Mouse (Mus musculus) cerebellum, adult 2 months (tissue): Measurements from ENCODE around the gene Lin54.

ENCODE experiments used
- CTCF ChIP-seq: fragments of 200-500 bp; IDR thresholded peaks from 2 replicates; pipeline ENCODE4 v1.5.1; 2011; ENCODE audit warnings: low read depth, mild to moderate bottlenecking, control low read depth, low read length, moderate library complexity, borderline replicate concordance; ENCODE audit not compliant: insufficient read depth
- POLR2A ChIP-seq: fragments of 200-500 bp; IDR thresholded peaks from 2 replicates; pipeline ENCODE4 v1.6.1; 2011; ENCODE audit warnings: low read length, control low read depth, borderline replicate concordance; ENCODE audit not compliant: insufficient read depth

DNA sequence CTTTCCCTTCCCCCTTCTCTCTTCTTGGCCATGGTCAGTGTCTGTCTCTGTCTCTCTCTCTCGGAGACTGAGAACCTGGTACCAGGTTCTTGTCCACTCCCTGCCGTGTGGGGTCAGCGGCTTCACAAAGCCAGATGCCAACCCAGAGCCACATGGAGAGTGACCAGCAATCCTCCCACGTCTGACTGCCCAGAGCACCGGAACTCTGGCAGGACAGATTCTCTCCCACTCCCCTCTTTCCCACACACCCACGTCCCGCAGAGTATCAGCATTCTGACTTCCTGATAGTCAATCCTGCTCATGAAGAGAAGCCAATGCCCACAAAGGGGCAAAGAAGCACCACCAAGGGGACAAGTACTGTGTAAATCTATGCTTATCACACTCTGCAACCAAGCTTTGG is 76.8 kb downstream of the Lin54 start:
- TF ChIP-seq CTCF: no peak
- no peak for TF ChIP-seq POLR2A
